In the genomic region with DNA sequence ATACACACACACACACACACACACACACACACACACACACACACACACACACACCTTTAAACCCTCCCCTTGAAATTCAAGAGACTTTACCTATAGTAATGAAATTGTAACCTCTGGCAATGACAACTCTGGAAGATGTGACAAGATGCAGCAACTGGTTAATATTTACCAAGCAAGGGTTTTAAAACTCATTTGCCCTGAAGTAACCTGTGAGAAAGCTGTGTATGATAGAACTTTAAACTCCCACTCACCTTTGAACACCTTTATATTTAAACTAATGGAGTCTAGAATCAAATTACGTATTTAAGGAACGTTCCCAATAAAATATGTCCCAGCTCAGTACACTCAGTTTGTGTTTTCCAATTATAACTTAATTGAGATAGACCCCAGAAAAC, we compare ENCODE assay signal across 17 mouse cellular contexts.
"Had no signal": no experiment of that assay in that cellular context is flagged by ENCODE, and none has a peak within 500 bp of the region (broad histone marks: within the 10 kb centered on the region; RNA-seq: fewer than 3 reads in every experiment).

No protein-coding gene starts in this region.

- H3K9me3 ChIP-seq: midbrain, embryonic 10.5 days; neural tube, embryonic 13.5 days; neural tube, embryonic 15.5 days; stomach, embryonic 15.5 days had no signal

- H3K4me1 ChIP-seq: midbrain, embryonic 10.5 days; midbrain, embryonic 12.5 days; neural tube, embryonic 15.5 days; stomach, embryonic 15.5 days had no signal

- H3K36me3 ChIP-seq: midbrain, embryonic 10.5 days; midbrain, embryonic 12.5 days; neural tube, embryonic 13.5 days; neural tube, embryonic 15.5 days; stomach, embryonic 15.5 days had no signal

- ATAC-seq: midbrain, embryonic 16.5 days had no signal

- H3K4me2 ChIP-seq: lung, embryonic 14.5 days; midbrain, embryonic 12.5 days; neural tube, embryonic 13.5 days; neural tube, embryonic 15.5 days; stomach, embryonic 15.5 days had no signal

- H3K4me3 ChIP-seq: midbrain, embryonic 10.5 days; midbrain, embryonic 12.5 days; myocyte; neural tube, embryonic 13.5 days; neural tube, embryonic 15.5 days; stomach, embryonic 15.5 days had no signal

- H3K27ac ChIP-seq: midbrain, embryonic 10.5 days; midbrain, embryonic 12.5 days; neural tube, embryonic 13.5 days; neural tube, embryonic 15.5 days; stomach, embryonic 15.5 days; stomach, postnatal 0 days had no signal

- H3K9ac ChIP-seq: lung, embryonic 14.5 days; midbrain, embryonic 12.5 days; neural tube, embryonic 13.5 days; neural tube, embryonic 15.5 days; stomach, embryonic 15.5 days had no signal

- H3K27me3 ChIP-seq: neural tube, embryonic 13.5 days; neural tube, embryonic 15.5 days; stomach, embryonic 15.5 days had no signal

- DNase-seq: lung, embryonic 14.5 days; lung, postnatal 10 days; lung, postnatal 4 days; midbrain, embryonic 14.5 days; retina, postnatal 1 day; right cerebral cortex, postnatal 14 days; thymus, adult 2 months; thymus, postnatal 25 days; thymus, postnatal 4 days had no signal
